Mouse (Mus musculus): ENCODE data around the gene Cxcl15.

DNA sequence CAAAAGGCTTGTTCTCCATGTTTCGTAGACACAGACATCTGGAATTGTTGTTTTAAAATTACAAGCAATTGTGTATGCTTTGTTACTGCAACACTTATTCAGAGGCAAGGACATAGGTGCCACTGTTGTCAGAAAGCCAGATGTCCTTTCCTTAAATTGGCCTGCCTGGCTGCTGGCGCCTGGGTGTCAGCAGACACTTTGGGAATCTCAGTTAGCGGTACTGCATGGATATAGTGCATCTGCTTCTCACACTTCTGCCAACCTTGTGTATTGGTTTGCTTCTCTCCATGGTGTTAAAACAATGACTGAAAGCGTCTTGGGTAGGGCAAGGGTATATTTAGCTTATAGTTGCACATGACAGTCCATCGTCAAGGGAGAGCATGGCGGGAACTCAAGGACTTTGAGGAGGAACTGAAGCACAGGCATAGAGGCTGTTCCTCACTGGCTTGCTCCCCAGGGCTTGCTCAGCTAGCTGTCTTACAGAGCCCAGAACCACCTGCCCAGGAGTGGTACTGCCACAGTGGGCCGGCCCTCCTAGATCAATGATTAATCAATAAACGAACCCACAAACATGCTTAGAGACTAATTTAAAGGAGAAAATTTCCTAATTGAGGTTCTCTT lies 38.5 kb downstream of the Cxcl15 start:
- TF ChIP-seq GATA1 (IDR thresholded peaks at IDR 0.05; ENCODE audit: borderline replicate concordance, low read length) (no peak), FLI1 (IDR thresholded peaks at IDR 0.05; ENCODE audit: low read length) (no peak)

Data from megakaryocyte, embryonic 14.5 days (primary cell).